Mouse (Mus musculus) layer of hippocampus, adult 11-12 months (tissue): ENCODE measurements at regions not wholly inside any gene's neighbourhood (a gene's known extent, or its start where the extent isn't known, plus 50 kb on each side); places are given as distances from the start of the nearest gene placed in this dataset.

Experiments
- DNase-seq: peaks from one replicate; pipeline ENCODE4 v3.0.0; 2022; ENCODE audit warnings: low spot score

- DNase-seq = no peak
These were observed 69.5 kb upstream of the Spaca7 start for GRCm38 (mm10) chr8:12503344-12503743.

- DNase-seq = no peak
These were observed 68.6 kb upstream of the Spaca7 start for GRCm38 (mm10) chr8:12504240-12504639.

- no peak for DNase-seq
These were observed 68.1 kb upstream of the Spaca7 start for GRCm38 (mm10) chr8:12504777-12505176.

- no peak for DNase-seq
These were observed 62.6 kb upstream of the Spaca7 start for GRCm38 (mm10) chr8:12510233-12510632.

GRCm38 (mm10) chr8:12513042-12513441 lies 59.8 kb upstream of the Spaca7 start:
- DNase-seq = no peak

- DNase-seq = no peak
These were observed 58.7 kb upstream of the Spaca7 start for GRCm38 (mm10) chr8:12514138-12514537.

GRCm38 (mm10) chr8:12521636-12522035 lies 51.2 kb upstream of the Spaca7 start:
- no peak for DNase-seq
